Mouse (Mus musculus): ENCODE measurements around the gene Stpg1.

Stpg1 gene

GRCm38 (mm10) chr4:135565400-135565799, 70.8 kb downstream of the Stpg1 start:
- no peak for DNase-seq

GRCm38 (mm10) chr4:135567042-135567441, 72.5 kb downstream of the Stpg1 start:
- DNase-seq: no peak

- DNase-seq: no peak
These were observed 72.9 kb downstream of the Stpg1 start for GRCm38 (mm10) chr4:135567484-135567883.

DNA sequence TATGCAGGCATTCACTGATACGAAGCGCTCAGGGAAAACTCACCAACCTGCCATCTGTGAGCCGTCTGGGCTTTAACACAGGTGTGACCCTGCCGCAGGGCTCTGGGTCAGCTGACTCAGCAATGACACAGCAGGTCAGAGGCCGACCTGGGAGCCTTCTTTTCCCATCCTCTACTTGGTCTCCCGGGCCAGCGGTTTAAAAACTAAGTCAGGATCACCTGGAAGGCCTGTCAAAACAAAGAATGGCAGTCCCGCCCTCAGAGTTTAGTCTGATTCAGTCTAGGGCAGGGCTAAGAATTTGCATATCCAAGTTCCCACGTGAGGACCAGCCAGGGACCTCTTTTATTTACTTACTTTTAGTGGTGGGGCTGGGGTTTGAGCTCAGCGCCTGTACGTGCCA, 74.6 kb downstream of the Stpg1 start:
- DNase-seq: no peak

- no peak for DNase-seq
These were observed 75.8 kb downstream of the Stpg1 start for GRCm38 (mm10) chr4:135570152-135571036.

DNA sequence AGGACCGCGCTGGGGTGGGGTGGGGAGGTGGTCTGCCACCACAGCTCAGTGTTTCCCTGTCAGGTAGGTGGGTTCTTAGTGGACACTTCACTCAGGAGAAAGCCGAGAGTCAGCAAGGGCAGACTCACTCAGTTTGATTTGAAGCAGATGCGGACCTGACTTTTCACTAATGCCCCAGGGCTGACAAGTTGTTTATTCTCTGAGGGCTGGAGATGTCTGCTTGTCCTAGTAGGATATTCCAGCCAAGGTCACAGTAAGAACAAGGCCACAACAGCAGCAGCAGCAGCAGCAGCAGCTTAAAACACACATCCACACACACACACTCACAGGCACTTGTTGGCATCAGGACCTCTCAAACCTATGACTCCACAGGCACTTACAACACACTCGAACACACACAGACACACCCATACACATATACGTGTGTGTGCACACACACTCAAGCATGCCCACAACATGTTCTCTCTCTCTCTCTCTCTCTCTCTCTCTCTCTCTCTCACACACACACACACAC, 76.5 kb downstream of the Stpg1 start:
- DNase-seq: no peak

GRCm38 (mm10) chr4:135572276-135572675, 77.7 kb downstream of the Stpg1 start:
- DNase-seq: no peak

- DNase-seq: no peak
These were observed 78.7 kb downstream of the Stpg1 start, which contains the start of gene Grhl3 for GRCm38 (mm10) chr4:135573251-135573808. Gene Grhl3, minus strand, starts transcription at chr4:135573630.

DNA sequence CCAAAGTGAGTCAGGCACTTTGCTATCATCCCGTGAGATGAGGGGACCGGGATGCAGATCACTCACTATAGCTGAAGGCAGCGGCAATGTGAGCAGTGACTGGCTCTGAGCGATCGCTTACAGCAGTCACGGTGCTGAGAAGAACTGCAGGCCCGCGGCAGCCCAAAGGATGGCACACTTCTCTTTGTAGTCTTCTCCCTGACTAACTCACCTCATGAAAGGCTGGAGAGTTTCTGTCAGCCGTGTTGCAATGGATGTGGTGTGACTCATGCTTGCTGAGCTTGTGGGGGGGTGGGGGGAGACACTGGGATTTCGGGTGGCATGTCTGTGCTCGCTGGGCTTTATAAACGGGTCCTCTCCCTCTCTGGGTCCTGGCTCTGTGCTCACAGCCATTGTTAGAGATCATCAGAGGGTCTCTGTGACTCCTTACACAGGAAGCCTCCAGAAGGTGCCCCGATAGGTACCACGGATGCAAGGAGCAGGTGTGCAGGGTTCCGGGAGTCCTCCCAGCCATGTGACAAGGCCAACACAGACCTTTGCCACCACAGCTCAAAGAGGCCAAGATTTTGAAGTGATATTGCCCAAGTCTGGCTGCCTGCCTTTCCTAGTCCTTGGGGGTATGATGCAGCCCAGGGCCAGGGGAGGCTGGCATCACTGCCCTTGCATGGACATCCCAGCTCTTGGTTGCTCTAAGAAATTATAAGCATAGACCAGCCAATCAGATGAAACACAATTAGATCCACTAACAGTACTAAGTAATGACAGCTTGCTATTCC, 81.0 kb downstream of the Stpg1 start:
- no peak for DNase-seq

GRCm38 (mm10) chr4:135578490-135578889, 83.9 kb downstream of the Stpg1 start:
- DNase-seq: no peak

- no peak for DNase-seq
These were observed 85.1 kb downstream of the Stpg1 start for GRCm38 (mm10) chr4:135579695-135580094.

- no peak for DNase-seq
These were observed 86.8 kb downstream of the Stpg1 start for GRCm38 (mm10) chr4:135581222-135581910.

DNA sequence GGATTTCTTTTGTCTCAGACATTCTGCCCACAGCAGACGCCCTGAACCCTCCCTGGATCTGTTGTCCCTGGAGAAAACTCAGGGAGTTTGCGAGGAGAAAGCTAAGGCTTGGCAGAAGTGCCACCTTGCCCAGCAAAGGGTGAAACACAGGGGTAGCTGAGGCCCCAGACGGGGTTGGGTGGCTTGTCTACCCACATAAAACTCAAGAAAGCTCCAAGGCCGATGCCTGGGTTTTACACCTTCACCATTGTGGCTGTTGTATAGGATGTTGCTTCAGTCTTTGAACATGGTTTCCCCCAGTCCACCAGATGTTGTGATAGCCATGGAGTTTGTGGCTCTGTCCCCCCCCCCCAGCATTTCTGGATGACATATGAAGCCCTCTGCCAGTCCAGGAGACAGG, 90.2 kb downstream of the Stpg1 start:
- DNase-seq: no peak
